Mouse (Mus musculus): ENCODE data around the gene Ufc1.
A peak's percentile ranks its signal among the peaks of the same experiment; 100 is the strongest.

- TF ChIP-seq ZMIZ1 (IDR thresholded peaks at IDR 0.05; ENCODE audit: low read depth, low read length) = 0 out of 2 replicates have a peak, but pooled peaks have one; percentile 14
- TF ChIP-seq CTCF (IDR thresholded peaks at IDR 0.05 in 2 of 3, conservative IDR thresholded peaks at IDR 0.05 in 1 of 3; ENCODE audit: control insufficient read depth in 1 of 3, insufficient read depth in 1 of 3, low read depth in 2 of 3, low read length in 3 of 3, poor library complexity in 1 of 3, severe bottlenecking in 1 of 3) = no peak
- TF ChIP-seq SIN3A (IDR thresholded peaks at IDR 0.05; ENCODE audit: low read length) = no peak; the same call in 1 of the 2 replicates
- TF ChIP-seq HCFC1 (IDR thresholded peaks at IDR 0.05; ENCODE audit: low read depth, low read length) = no peak
- no peak for TF ChIP-seq CHD2 (IDR thresholded peaks at IDR 0.05; ENCODE audit: low read length)
- TF ChIP-seq POLR2A (IDR thresholded peaks at IDR 0.05; ENCODE audit: control insufficient read depth in 1 of 2, insufficient read depth in 1 of 2, low read depth in 1 of 2, low read length in 2 of 2, poor library complexity in 1 of 2) = no peak
- TF ChIP-seq TCF12 (IDR thresholded peaks at IDR 0.05; ENCODE audit: low read depth, low read length) = no peak
- no peak for TF ChIP-seq MEF2A (IDR thresholded peaks at IDR 0.05; ENCODE audit: extremely low read depth, insufficient replicate concordance, low read depth, low read length, poor library complexity, severe bottlenecking)
- TF ChIP-seq SMC3 (IDR thresholded peaks at IDR 0.05; ENCODE audit: low read depth, low read length) = no peak
- no peak for TF ChIP-seq EP300 (IDR thresholded peaks at IDR 0.05; ENCODE audit: low read depth in 1 of 2, low read length in 2 of 2)
Measured at GRCm38 (mm10) chr1:171271622-171272021, 23.2 kb downstream of the Ufc1 start.

All from MEL (cell line).